Mouse (Mus musculus) ES-Bruce4 (cell line): ENCODE data around the gene Os9. TPM values are rescaled to one million over a fixed set of nuclear protein-coding genes. Genes with fewer than 3 reads are reported as not detected.
A peak's percentile ranks its signal among the peaks of the same experiment; 100 is the strongest.
"Not testable (repeated sequence)": the region's sequence is repeated elsewhere in the genome, so short reads cannot be mapped to it uniquely, and the experiment has no call there.

Experiments
- H3K27ac ChIP-seq: 2 replicates; pipeline ENCODE4 v1.5.1; 2012; ENCODE audit warnings: low read length, inconsistent platforms; ENCODE audit not compliant: insufficient read depth
- H3K27me3 ChIP-seq: 2 replicates; pipeline ENCODE4 v1.6.1; 2012; ENCODE audit warnings: mild to moderate bottlenecking, low read length, inconsistent platforms; ENCODE audit not compliant: control insufficient read depth, poor library complexity, insufficient read depth, severe bottlenecking
- H3K36me3 ChIP-seq: 2 replicates; pipeline ENCODE4 v1.6.1; 2012; ENCODE audit warnings: inconsistent platforms, mild to moderate bottlenecking, low read length, moderate library complexity; ENCODE audit not compliant: control insufficient read depth, poor library complexity, insufficient read depth, severe bottlenecking
- H3K4me1 ChIP-seq: one replicate; pipeline ENCODE4 v1.8.1; 2011; ENCODE audit warnings: low read length; ENCODE audit not compliant: control insufficient read depth, insufficient read depth
- H3K4me3 ChIP-seq: 2 replicates; pipeline ENCODE4 v1.5.1; 2011; ENCODE audit warnings: low read depth, mild to moderate bottlenecking, low read length
- H3K9ac ChIP-seq: 2 replicates; pipeline ENCODE4 v1.6.1; 2012; ENCODE audit warnings: low read depth, mild to moderate bottlenecking, inconsistent platforms; ENCODE audit not compliant: poor library complexity, severe bottlenecking
- H3K9me3 ChIP-seq: replicated peaks from 2 replicates; pipeline ENCODE4 v1.6.1; 2012; ENCODE audit warnings: mild to moderate bottlenecking, low read length, inconsistent platforms; ENCODE audit not compliant: control insufficient read depth, poor library complexity, insufficient read depth, severe bottlenecking
- CTCF ChIP-seq: IDR thresholded peaks from one replicate; pipeline ENCODE4 v1.8.1; 2011; ENCODE audit warnings: low read depth, low read length
- EP300 ChIP-seq: IDR thresholded peaks from 2 replicates; pipeline ENCODE4 v1.6.1; 2011; ENCODE audit warnings: low read depth, low read length; ENCODE audit not compliant: insufficient read depth
- POLR2A ChIP-seq: IDR thresholded peaks from one replicate; pipeline ENCODE4 v1.8.1; 2011; ENCODE audit warnings: low read length; ENCODE audit not compliant: insufficient read depth
- polyA plus RNA-seq: library from polyadenylated mRNA; stranded (reverse); fragments of >200 nt; gene quantifications from 2 replicates; pipeline ENCODE4 v1.2.4, GENCODE M21; 2011; ENCODE audit warnings: low read depth; ENCODE audit not compliant: missing spikeins, insufficient read depth, insufficient read length

Os9 gene
- polyA plus RNA-seq, 1 experiment, result 16.7 TPM

GRCm38 (mm10) chr10:127063913-127064870, 56.7 kb downstream of the Os9 start:
- H3K4me1 ChIP-seq, result peaks cover 2% of the 10 kb centered on the region
- peak overlapping the region; percentile 82 for H3K4me3 ChIP-seq
- no peak for TF ChIP-seq POLR2A
- TF ChIP-seq CTCF, result no peak
- TF ChIP-seq EP300, result no peak
- H3K9ac ChIP-seq, result peak overlapping the region; percentile 88
- H3K9me3 ChIP-seq, result no peaks in the 10 kb centered on the region
- peak overlapping the region; percentile 54; the same call in 1 of the 2 replicates for H3K27ac ChIP-seq
- H3K36me3 ChIP-seq, result peaks cover 39% of the 10 kb centered on the region
- H3K27me3 ChIP-seq, result no peaks in the 10 kb centered on the region

DNA sequence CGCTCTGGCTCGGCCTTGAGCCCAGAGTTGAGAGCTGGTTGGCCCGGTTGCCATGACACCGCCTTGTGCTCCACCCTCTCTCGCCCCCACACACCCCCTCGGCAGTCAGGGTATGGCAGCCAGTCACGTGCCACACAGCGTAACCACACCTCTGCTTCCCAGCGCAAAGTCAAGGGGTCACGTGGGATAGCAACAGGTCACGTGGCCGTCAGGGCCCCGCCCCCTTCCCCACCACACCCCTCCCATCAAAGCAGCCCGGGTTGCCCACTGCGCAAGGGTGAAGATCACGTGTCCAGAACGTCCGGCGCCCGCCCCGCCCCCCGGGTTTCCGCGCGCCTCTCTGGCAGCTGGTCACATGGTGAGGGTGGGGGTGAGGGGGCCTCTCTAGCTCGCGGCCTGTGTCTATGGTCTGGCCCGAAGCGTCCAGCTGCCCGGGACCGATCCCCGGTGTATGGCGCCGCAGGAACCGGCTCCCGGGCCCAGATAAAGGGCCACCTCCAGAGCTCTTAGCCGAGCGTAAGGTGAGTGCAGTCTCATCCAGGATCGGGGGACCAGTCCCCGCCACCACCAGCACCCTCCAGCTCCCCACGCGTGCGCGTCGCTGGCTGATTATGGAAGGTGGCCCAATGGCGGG, 57.6 kb downstream of the Os9 start, which contains the start of gene Cdk4:
TSS of gene Cdk4 (plus strand) at position 296 of the 634 bp plus-strand sequence.
- TF ChIP-seq CTCF, result no peak
- TF ChIP-seq EP300, result peak; percentile 81

GRCm38 (mm10) chr10:127062503-127062902, 58.4 kb downstream of the Os9 start:
- Histone ChIP-seq H3K4me3 (no peak overlapping the region), H3K9me3 (no peaks in the 10 kb centered on the region), H3K9ac (no peak overlapping the region), H3K4me1 (peaks cover 2% of the 10 kb centered on the region), H3K27ac (no peak overlapping the region), H3K27me3 (no peaks in the 10 kb centered on the region), H3K36me3 (peaks cover 28% of the 10 kb centered on the region)
- no peak for TF ChIP-seq EP300
- no peak for TF ChIP-seq POLR2A
- no peak for TF ChIP-seq CTCF

More for the DNA sequence above, 57.6 kb downstream of the Os9 start, which contains the start of gene Cdk4:
- Histone ChIP-seq H3K36me3 (peaks cover 36% of the 10 kb centered on the region), H3K4me3 (peak within 1 kb of the TSS; percentile 82), H3K9me3 (no peaks in the 10 kb centered on the region), H3K27ac (peak within 1 kb of the TSS; percentile 29; the same call in 1 of the 2 replicates), H3K27me3 (no peaks in the 10 kb centered on the region), H3K9ac (peak within 1 kb of the TSS; percentile 88), H3K4me1 (peaks cover 2% of the 10 kb centered on the region)

DNA sequence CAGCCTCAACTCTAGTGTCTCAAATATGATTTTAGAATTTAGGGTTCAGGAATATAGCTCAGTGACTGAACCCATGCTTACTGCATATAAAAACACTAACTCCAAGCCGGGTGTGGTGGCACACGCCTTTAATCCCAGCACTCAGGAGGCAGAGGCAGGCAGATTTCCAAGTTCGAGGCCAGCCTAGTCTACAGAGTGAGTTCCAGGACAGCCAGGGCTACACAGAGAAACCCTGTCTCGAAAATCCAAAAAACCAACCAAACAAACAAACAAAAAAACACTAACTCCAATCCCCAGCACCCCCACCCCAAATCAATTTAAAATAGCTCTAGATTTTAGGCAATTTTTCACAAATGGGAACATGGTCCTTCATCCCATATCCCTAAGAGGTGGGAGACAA, 58.8 kb downstream of the Os9 start:
- not testable (repeated sequence) for H3K4me1 ChIP-seq, H3K27me3 ChIP-seq

DNA sequence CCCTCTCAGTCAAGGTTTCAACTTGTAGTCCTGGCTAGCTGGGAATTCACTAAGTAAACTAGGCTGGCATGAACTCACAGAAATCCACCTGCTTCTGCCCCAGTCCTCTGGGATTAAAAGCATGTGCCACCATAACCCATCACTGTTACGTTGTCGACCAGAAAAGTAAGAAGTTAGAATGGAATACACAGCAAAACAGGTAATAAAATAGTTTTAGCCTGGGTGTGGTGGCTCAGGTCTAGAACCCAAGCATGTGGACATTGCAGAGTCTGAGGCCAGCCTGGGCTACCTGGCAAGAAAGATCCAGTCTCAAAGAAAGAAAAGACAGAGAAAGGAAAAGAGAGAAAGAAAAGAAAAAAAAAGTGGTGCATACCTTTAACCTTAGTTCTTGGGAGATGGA, 59.4 kb downstream of the Os9 start:
- H3K9me3 ChIP-seq, result no peaks in the 10 kb centered on the region
- H3K36me3 ChIP-seq, result peaks cover 18% of the 10 kb centered on the region
- H3K4me1 ChIP-seq, result peaks cover 2% of the 10 kb centered on the region
- no peak overlapping the region for H3K27ac ChIP-seq
- no peak overlapping the region for H3K4me3 ChIP-seq
- H3K27me3 ChIP-seq, result no peaks in the 10 kb centered on the region
- no peak for TF ChIP-seq CTCF
- no peak for TF ChIP-seq POLR2A
- TF ChIP-seq EP300, result no peak
- H3K9ac ChIP-seq, result no peak overlapping the region

More for the DNA sequence above, 58.8 kb downstream of the Os9 start:
- H3K9me3 ChIP-seq, H3K4me3 ChIP-seq, H3K27ac ChIP-seq, H3K9ac ChIP-seq: not testable (repeated sequence)
- peaks cover 24% of the 10 kb centered on the region for H3K36me3 ChIP-seq

- Histone ChIP-seq H3K4me1 (peaks cover 2% of the 10 kb centered on the region), H3K27ac (no peak overlapping the region), H3K36me3 (peaks cover 19% of the 10 kb centered on the region), H3K27me3 (no peaks in the 10 kb centered on the region), H3K9me3 (no peaks in the 10 kb centered on the region), H3K9ac (0 out of 2 replicates have a peak overlapping the region, but pooled peaks have one; percentile 9), H3K4me3 (no peak overlapping the region)
- TF ChIP-seq CTCF (no peak), EP300 (no peak), POLR2A (no peak)
Measured at GRCm38 (mm10) chr10:127061085-127061484, 59.8 kb downstream of the Os9 start.
